Mouse (Mus musculus) bone marrow macrophage, adult 2 months (primary cell): Measurements from ENCODE around the gene Adtrp.

Source experiments
- CTCF ChIP-seq: IDR thresholded peaks from 2 replicates; pipeline ENCODE4 v1.5.1; 2012; ENCODE audit warnings: low read depth, mild to moderate bottlenecking, low read length, moderate library complexity
- POLR2A ChIP-seq: IDR thresholded peaks from 2 replicates; pipeline ENCODE4 v1.6.1; 2012; ENCODE audit warnings: mild to moderate bottlenecking, low read depth, low read length, borderline replicate concordance

- TF ChIP-seq POLR2A (no peak), CTCF (no peak)
These were observed 67.8 kb downstream of the Adtrp start for GRCm38 (mm10) chr13:41779603-41780180.
